Mouse (Mus musculus) embryonic facial prominence, embryonic 11.5 days (tissue): ENCODE measurements around the gene Sec16a. TPM values are rescaled to one million over a fixed set of nuclear protein-coding genes. Genes with fewer than 3 reads are reported as not detected.

Experiments used
- ATAC-seq: fragments of 200-750 bp; cut with Nextera tagmentation; replicated peaks from 2 replicates; pipeline ENCODE4 v1.8.0; 2017; ENCODE audit warnings: low read depth; ENCODE audit not compliant: insufficient number of reproducible peaks, low FRiP score, low TSS enrichment
- DNase-seq: peaks from one replicate; pipeline ENCODE4 v3.0.0-alpha.2; 2015; ENCODE audit warnings: low spot score
- H3K27ac ChIP-seq: fragments of 300-500 bp; sonication (generic); replicated peaks from 2 replicates; pipeline ENCODE4 v1.5.1; 2014; ENCODE audit warnings: mild to moderate bottlenecking, low read depth, low read length, control low read depth
- H3K27me3 ChIP-seq: fragments of 300-500 bp; sonication (generic); 2 replicates; pipeline ENCODE4 v1.6.1; 2014; ENCODE audit warnings: mild to moderate bottlenecking, low read length, moderate library complexity, mixed read lengths; ENCODE audit not compliant: control insufficient read depth, insufficient read depth
- H3K36me3 ChIP-seq: fragments of 300-500 bp; sonication (generic); replicated peaks from 2 replicates; pipeline ENCODE4 v1.6.1; 2014; ENCODE audit warnings: low read depth, mild to moderate bottlenecking, low read length, moderate library complexity, mixed read lengths; ENCODE audit not compliant: control insufficient read depth, insufficient read depth
- H3K4me1 ChIP-seq: fragments of 300-500 bp; sonication (generic); 2 replicates; pipeline ENCODE4 v1.6.1; 2014; ENCODE audit warnings: low read length, mixed read lengths; ENCODE audit not compliant: control insufficient read depth, insufficient read depth
- H3K4me2 ChIP-seq: fragments of 300-500 bp; sonication (generic); 2 replicates; pipeline ENCODE4 v1.6.1; 2014; ENCODE audit warnings: low read depth, mild to moderate bottlenecking, control low read depth, low read length, moderate library complexity
- H3K4me3 ChIP-seq: fragments of 300-500 bp; sonication (generic); 2 replicates; pipeline ENCODE4 v1.5.1; 2014; ENCODE audit warnings: low read depth, low read length, control low read depth
- H3K9ac ChIP-seq: fragments of 300-500 bp; sonication (generic); replicated peaks from 2 replicates; pipeline ENCODE4 v1.6.1; 2014; ENCODE audit warnings: mild to moderate bottlenecking, control low read depth, low read length
- H3K9me3 ChIP-seq: fragments of 300-500 bp; sonication (generic); replicated peaks from 2 replicates; pipeline ENCODE4 v1.6.1; 2016; ENCODE audit warnings: mild to moderate bottlenecking, low read length, inconsistent platforms, mixed read lengths; ENCODE audit not compliant: control insufficient read depth
- WGBS: fragments of 180-500 bp; shearing (Covaris S2); extraction: QIAGEN DNeasy Blood & Tissue Kit; methylation state at CpG from one replicate; pipeline ENCODE4 v1.1.7; 2014; 5-methylcytosine and 5-hydroxymethylcytosine counted together
- microRNA-seq: library from miRNA; unstranded; fragments of <30 nt; microRNA quantifications from one replicate; pipeline ENCODE4, GENCODE M21; 2016; ENCODE audit warnings: borderline number of aligned reads
- polyA plus RNA-seq: library from polyadenylated mRNA; unstranded; fragments of >200 nt; fragmentation: Nextera tagmentation; extraction: Ambion mirVana; gene quantifications from 2 replicates; pipeline ENCODE4 v1.2.1, GENCODE M21; 2014

Gene Sec16a
- polyA plus RNA-seq, 1 experiment from 2014 or later = 30.4 TPM

DNA sequence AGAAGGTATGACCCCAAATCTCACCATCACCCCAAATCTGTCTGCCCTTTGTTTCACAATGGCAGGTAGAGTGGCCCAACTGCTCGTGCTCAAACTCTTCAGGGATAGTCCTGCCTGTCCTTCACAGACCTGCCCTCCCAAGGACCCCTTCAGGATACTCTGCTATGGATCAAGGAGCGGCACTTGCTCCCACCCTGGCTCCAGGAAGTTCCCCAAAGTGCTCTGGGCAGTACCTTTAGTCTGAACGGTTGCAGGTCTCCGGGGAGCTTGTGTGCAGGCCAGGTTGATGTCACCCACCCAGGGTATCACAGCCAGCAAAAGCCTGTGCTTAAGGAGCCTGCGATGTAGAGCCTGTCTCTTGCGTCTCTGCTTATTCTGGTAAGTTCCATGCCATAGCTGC is 77.1 kb downstream of the Sec16a start:
- no peaks in the 10 kb centered on the region for H3K9me3 ChIP-seq
- no peak for DNase-seq
- peaks cover 16% of the 10 kb centered on the region for H3K36me3 ChIP-seq
- H3K9ac ChIP-seq = no peak overlapping the region
- no peak overlapping the region for H3K27ac ChIP-seq
- no peaks in the 10 kb centered on the region for H3K27me3 ChIP-seq
- no peak overlapping the region for H3K4me2 ChIP-seq
- ATAC-seq = no peak
- no peak overlapping the region for H3K4me3 ChIP-seq
- 90% methylated on average over 6 of the region's 6 CpGs for WGBS
- H3K4me1 ChIP-seq = no peaks in the 10 kb centered on the region

DNA sequence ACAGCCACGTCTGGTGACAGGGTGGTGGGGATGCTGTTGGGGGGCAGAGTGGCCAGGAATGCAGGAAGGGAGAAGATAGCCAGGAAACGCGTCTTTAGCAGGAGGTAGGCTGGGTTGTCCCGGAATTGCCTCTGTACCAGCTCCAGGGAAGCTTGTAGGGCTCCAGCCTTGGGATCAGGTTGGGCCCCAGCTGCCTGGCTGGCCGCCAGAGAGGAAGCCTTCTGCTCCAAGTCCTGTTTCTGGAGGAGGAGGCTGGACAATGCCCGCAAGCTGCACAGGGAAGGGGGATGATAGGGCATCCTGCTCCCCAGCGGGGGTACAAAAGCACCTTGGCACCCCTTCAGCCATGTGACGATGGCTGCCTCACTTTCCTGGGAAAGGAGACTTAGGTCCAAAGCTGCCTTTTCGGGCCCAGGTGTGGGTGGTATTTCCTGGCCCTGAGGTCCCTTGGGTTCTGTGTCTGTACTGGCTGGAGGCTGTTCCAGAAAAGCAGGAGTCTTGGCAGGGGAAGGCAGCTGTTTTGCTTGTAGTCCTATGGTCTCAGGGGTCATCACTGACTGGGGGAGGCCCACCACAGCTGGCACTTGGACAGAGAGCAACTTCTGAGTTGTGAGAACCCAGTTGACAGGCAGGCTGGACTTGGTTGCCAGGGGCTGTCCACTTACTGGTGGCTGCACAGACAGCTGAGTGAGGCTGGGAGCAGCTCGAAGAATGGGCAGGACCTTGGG is 80.1 kb downstream of the Sec16a start:
- no peaks in the 10 kb centered on the region for H3K9me3 ChIP-seq
- H3K27me3 ChIP-seq = no peaks in the 10 kb centered on the region
- no peak overlapping the region for H3K27ac ChIP-seq
- no peaks in the 10 kb centered on the region for H3K4me1 ChIP-seq
- no peak overlapping the region for H3K4me2 ChIP-seq
- H3K36me3 ChIP-seq = peaks cover 10% of the 10 kb centered on the region
- ATAC-seq (no peak), DNase-seq (no peak)
- H3K4me3 ChIP-seq = no peak overlapping the region
- 85% methylated on average over 10 of the region's 10 CpGs for WGBS
- no peak overlapping the region for H3K9ac ChIP-seq

DNA sequence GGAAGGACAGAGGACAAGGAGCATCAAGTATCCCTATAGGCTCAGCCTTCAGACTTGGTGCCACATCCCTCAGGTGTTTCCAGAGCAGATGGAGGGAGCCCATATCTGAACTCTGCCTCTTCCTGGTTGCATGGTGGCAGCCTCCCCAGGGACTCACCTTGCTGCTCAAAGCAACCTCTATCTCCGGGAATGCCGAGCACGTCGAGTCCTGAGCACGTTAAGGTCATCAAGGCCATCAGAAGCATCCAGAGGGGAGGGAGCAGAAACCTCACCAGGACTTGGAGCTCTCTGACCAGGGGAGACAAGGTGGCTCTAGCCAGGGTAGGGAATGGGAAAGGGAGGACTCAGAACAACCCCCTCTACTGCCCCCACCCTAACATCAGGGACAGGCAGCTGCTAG is 81.5 kb downstream of the Sec16a start:
- H3K9ac ChIP-seq = no peak overlapping the region
- H3K27ac ChIP-seq = no peak overlapping the region
- H3K4me2 ChIP-seq = no peak overlapping the region
- DNase-seq = no peak
- no peaks in the 10 kb centered on the region for H3K4me1 ChIP-seq
- no peaks in the 10 kb centered on the region for H3K9me3 ChIP-seq
- ATAC-seq = no peak
- peaks cover 8% of the 10 kb centered on the region for H3K36me3 ChIP-seq
- H3K27me3 ChIP-seq = no peaks in the 10 kb centered on the region
- WGBS = 79% methylated on average over 5 of the region's 5 CpGs
- no peak overlapping the region for H3K4me3 ChIP-seq

DNA sequence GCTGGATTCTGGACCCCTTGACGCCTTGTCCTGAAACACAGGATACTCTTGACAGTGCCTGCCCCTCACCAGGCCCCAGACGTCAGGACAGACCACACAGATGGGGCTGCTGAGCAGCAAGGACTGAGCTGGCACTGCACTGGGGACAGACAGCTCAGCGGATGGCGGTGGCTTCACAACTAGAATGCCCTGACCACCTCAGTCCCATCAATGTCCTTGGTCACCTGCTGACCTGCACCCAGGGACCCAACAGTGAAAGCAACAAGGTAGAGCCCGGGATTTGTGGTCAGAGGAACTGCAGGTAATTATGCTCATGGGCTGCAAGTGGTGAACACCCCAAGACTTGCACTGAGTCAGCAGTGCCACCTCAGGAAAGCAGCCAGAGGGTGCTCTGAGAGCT is 82.0 kb downstream of the Sec16a start:
- no peaks in the 10 kb centered on the region for H3K9me3 ChIP-seq
- no peak for ATAC-seq
- H3K9ac ChIP-seq = no peak overlapping the region
- H3K4me2 ChIP-seq = no peak overlapping the region
- H3K4me3 ChIP-seq = no peak overlapping the region
- no peaks in the 10 kb centered on the region for H3K27me3 ChIP-seq
- no peak for DNase-seq
- peaks cover 7% of the 10 kb centered on the region for H3K36me3 ChIP-seq
- H3K4me1 ChIP-seq = no peaks in the 10 kb centered on the region
- no peak overlapping the region for H3K27ac ChIP-seq
- 78% methylated on average over 5 of the region's 5 CpGs for WGBS

DNA sequence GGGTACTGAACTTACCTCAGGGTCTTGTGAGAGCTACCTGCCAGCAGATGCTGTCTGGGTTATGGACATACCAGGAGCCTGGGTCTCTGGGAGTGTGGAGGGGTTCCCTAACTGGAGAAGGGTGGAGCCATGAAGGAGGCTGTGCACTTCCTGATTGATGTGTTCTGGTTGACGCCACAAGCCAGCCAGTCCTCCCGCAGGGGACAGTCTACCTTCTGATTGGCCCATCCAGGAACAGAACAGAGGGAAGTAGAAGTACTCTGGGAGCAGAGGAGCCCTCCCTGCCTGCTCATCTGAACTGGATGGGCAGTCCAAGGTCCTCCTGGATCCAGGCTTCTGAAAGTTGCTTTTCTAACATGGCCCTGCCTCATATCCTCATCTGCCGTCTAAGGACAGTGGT is 84.2 kb downstream of the Sec16a start, which contains the start of gene Card9:
Card9 (minus strand) TSS at position 147 of the 400 bp plus-strand sequence.
- DNase-seq (no peak), ATAC-seq (no peak)
- Histone ChIP-seq H3K36me3 (peaks cover 5% of the 10 kb centered on the region), H3K4me2 (no peak within 1 kb of the TSS), H3K9me3 (no peaks in the 10 kb centered on the region), H3K9ac (no peak within 1 kb of the TSS), H3K27ac (no peak within 1 kb of the TSS), H3K4me3 (no peak within 1 kb of the TSS), H3K4me1 (no peaks in the 10 kb centered on the region), H3K27me3 (no peaks in the 10 kb centered on the region)
- WGBS = 46% methylated on average over 3 of the region's 3 CpGs

DNA sequence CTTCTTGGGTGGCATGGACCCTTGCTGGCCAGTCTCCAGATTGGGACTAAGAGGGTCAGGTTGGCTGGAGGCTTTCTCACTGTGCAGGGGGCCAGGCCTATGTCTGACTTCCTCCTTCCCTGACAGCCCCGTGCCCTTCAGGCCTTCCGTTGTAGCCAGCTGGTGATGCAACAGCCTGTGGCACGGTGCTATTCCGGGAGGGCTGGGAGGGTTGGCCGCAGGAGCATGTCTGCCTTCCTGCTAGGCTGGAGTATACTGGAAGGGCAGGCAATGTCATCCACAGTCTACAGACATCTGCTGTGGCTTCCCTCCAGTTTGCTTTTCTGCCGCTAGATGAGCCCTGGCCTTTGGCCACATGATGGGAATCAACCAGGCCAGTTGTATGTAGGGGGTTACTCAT is 85.0 kb downstream of the Sec16a start:
- H3K27ac ChIP-seq = no peak overlapping the region
- no peaks in the 10 kb centered on the region for H3K27me3 ChIP-seq
- H3K36me3 ChIP-seq = no peaks in the 10 kb centered on the region; the same call in none of the 2 replicates
- 81% methylated on average over 6 of the region's 6 CpGs for WGBS
- H3K4me2 ChIP-seq = no peak overlapping the region
- H3K4me1 ChIP-seq = no peaks in the 10 kb centered on the region
- H3K9me3 ChIP-seq = no peaks in the 10 kb centered on the region
- H3K4me3 ChIP-seq = no peak overlapping the region
- H3K9ac ChIP-seq = no peak overlapping the region
- ATAC-seq (no peak), DNase-seq (no peak)

Small RNA genes within 50 kb of the gene (microRNA-seq; reads per million reads assigned to microRNA genes)
- not detected for gene Mir6996

Other genes with a start within 250 kb of the Sec16a start
- 1.3 and 3.3 TPM in 2 replicates for gene Lhx3, start 236.9 kb downstream of the Sec16a start, polyA plus RNA-seq
- gene Qsox2, start 207.7 kb downstream of the Sec16a start, polyA plus RNA-seq = 11.3 and 12.1 TPM in 2 replicates
- gene Ccdc187, start 150.7 kb downstream of the Sec16a start, polyA plus RNA-seq = 0.13 TPM in 1 of 2 replicates, not detected in the other
- gene Gpsm1, start 129.7 kb downstream of the Sec16a start, polyA plus RNA-seq = 31.7 and 39.9 TPM in 2 replicates
- 25.1 and 29.8 TPM in 2 replicates for gene Dnlz, start 93.1 kb downstream of the Sec16a start, polyA plus RNA-seq
- 0.40 and 0.41 TPM in 2 replicates for gene Card9, start 84.3 kb downstream of the Sec16a start, polyA plus RNA-seq
- gene Snapc4, start 64.6 kb downstream of the Sec16a start, polyA plus RNA-seq = 17.9 and 18.6 TPM in 2 replicates
- 130 and 132 TPM in 2 replicates for gene Entr1, start 55.9 kb downstream of the Sec16a start, polyA plus RNA-seq
- 100 and 103 TPM in 2 replicates for gene Pmpca, start 55.9 kb downstream of the Sec16a start, polyA plus RNA-seq
- 19.0 and 22.9 TPM in 2 replicates for gene Inpp5e, start 36.0 kb downstream of the Sec16a start, polyA plus RNA-seq
- gene Notch1, start 71.4 kb upstream of the Sec16a start, polyA plus RNA-seq = 17.2 and 17.7 TPM in 2 replicates
- 54.3 and 74.6 TPM in 2 replicates for gene Egfl7, start 134.8 kb upstream of the Sec16a start, polyA plus RNA-seq
- not detected in 2 replicates for gene Gm20532, start 141.4 kb upstream of the Sec16a start, polyA plus RNA-seq
- gene Agpat2, start 159.2 kb upstream of the Sec16a start, polyA plus RNA-seq = 8.7 and 13.1 TPM in 2 replicates
- gene Fam69b, start 183.2 kb upstream of the Sec16a start, polyA plus RNA-seq = 40.4 and 44.4 TPM in 2 replicates
- gene Lcn4, start 226.1 kb upstream of the Sec16a start, polyA plus RNA-seq = not detected in 2 replicates